Mouse (Mus musculus) thymus, postnatal 14 days (tissue): ENCODE measurements around the gene Slc15a3.

Experiments used
- DNase-seq: peaks from one replicate; pipeline ENCODE4 v3.0.0; 2021

The Slc15a3 gene

DNA sequence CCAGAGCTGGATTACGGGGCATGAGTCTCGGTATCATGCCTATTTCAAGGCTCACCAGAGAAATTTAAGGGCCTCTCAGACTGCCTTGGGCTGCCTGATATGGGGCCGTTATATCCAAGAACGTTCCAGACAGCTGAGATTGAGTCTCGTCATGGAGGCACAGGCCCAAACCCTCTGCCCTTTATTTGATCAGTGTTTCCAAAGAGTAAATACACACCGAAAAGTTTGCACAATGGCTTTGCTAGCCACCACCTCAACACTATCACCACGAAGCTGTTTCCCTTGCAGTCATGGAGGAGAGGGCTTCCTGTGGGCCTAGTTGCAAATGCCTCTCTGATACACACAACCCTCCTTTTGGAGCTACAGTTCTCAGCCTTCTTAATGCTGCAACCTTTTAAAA lies 15.5 kb upstream of the Slc15a3 start:
- DNase-seq, result no peak

DNA sequence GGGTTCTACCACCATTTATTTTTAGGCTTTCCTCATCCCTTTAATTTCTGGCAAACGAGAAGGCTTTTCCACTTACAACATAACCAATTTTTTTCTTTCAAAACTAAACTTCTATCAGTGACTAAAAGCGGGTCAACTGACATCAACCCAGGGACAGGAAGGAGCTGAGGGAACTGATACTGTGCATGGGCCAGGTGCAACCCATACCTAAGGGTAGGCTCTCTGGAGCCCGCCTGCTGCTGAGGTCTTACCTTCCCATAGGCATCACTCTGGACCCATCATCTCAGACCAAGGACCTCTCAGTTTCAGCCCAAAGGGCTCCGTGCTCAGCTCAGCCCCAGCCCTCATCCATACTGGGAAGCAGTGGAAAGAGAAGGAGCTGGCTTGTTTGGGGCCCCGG lies 11.2 kb upstream of the Slc15a3 start:
- DNase-seq, result peak; percentile 69

GRCm38 (mm10) chr19:10829436-10830175 lies 9.9 kb upstream of the Slc15a3 start, which contains the start of gene Cd6:
TSS of gene Cd6 (minus strand) at chr19:10830058.
- peak; percentile 84 for DNase-seq

- DNase-seq, result peak; percentile 93
Observed at GRCm38 (mm10) chr19:10831424-10831823, 8.1 kb upstream of the Slc15a3 start.

- no peak for DNase-seq
Observed at GRCm38 (mm10) chr19:10832030-10832429, 7.5 kb upstream of the Slc15a3 start.

DNA sequence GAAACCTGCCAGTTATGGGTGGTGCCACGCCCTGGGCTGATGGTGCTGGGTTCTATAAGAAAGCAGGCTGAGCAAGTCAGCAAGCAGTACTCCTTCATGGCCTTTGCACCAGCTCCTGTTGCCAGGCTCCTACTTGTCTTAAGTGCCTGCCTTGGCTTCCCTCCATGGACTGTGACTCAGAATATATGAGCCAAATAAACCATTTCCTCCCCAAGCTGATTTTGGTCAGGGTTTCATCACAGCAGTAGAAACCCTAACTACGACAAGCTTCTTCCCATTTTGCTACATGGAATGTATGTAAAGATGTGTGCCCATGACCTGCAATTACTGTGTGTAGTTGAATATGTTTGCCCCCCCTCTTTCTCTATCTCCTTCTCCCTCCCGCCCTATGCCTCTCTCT lies 5.9 kb upstream of the Slc15a3 start:
- DNase-seq, result no peak

DNA sequence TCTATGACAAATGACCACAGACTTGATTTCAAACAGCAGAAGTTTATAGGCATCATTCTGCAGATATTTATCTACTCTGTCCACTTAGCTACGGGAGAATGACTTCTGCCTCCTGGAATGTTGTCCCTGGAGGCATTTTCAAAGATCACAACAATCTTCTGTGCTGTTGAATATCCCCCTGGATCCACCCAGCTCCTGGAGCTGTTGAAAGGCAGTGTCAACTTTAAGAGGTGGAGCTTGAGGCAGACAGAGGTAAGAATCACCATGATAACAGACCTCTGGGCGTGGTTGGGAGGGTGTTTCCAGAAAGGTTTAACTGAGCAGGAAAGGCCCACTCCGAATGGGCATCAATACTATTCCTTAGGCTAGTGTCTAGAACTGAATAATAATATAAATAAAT lies 3.9 kb upstream of the Slc15a3 start:
- DNase-seq, result no peak

DNA sequence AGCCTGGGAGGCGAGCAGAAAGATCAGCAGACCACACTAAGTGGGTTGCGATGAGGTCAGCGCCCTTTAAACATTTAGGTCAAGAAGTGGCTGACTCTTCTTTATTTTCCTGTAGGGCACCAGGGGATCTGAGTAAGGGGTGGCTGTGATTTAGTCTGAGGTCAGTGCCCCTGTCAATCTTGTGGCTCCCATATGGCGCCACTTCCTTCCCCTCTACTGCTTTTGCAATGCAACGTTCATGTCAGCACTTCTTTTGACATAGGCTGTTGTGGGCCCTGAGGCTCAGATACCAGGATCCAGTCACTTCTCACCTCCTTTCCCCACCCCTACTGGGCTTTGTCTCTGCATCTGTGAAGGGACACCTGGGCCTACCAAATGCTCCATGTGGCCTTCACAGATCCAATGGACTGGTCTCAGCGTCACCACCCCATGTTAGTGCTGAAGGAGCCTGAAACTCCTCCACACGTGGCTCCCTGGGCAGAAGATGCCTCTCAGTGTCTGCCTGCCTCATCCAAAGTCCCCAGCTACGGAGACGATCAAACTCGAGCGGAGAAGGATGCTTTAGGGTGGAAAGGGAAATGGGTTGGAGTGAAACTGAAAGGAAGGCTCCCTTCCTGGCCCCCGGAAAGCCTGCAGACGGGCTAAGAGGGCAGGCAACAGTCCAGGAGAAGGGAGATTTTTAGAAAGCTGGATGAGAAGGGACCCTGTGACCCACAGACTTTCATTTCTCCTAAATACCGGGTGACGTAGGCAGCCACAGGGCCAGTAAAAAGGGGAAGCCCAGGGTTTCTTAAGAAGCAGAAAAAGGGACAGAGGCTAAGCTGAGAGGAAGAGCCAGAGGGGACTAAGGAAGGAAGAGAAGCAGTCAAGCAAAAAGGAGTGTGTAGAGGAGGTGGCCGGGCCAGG lies 2.4 kb downstream of the Slc15a3 start:
- DNase-seq, result no peak

DNA sequence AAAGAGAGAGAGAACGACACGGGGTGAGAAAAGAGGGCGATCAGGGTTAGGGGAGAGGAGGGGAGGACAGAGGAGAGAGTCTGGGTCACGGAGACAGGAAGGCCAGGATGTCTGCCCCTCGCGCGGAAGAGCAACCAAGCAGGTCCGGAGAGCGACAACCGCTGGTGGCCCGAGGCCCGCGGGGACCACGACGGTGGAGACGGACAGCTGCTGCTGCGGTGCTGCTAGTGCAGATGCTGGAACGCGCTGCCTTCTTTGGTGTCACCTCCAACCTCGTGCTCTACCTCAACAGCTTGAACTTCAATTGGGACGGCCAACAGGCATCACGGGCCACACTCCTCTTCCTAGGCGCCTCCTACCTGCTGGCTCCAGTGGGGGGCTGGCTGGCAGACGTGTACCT lies 3.4 kb downstream of the Slc15a3 start:
- DNase-seq, result no peak

- no peak for DNase-seq
Observed at GRCm38 (mm10) chr19:10844206-10844605, 4.7 kb downstream of the Slc15a3 start.

DNA sequence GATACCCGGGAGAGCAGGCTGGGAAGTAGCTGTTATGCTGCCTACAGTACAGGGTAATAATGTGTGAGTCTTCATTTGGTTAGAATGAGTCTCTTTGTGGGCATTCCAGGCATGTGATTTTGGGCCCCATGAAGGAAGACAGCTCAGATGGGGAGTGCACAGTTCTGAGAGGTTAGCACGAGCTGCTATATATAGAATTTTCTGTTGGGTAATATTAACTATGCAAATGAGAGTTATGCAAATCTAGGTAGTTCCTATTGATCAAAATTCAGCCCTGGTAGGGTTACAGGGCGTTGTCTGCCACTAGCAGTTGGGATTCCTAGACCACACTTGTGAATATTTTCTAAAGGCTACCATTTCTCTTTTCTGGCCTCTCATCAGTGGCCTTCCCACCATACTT lies 5.9 kb downstream of the Slc15a3 start:
- DNase-seq, result no peak

DNA sequence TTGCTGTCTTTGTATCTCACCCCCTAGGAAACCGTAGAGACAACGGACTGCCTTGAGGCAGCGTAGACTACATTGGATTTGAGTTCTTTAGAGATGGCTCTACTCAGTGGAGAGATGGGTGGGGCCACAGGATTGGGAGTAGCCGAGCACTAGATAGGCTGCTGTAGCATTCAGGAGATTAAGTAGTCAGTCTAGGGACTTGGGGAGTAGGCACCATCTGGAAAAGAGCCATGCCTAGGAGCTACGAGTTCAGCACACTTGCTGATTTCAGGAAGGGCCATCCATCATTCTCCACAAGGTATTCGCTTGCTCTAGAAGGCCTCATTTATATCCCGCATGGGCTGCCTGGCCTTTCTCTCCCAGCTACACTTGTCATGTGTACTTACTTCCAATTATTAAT lies 6.6 kb downstream of the Slc15a3 start:
- no peak for DNase-seq

- no peak for DNase-seq
Observed at GRCm38 (mm10) chr19:10847311-10848087, 8.0 kb downstream of the Slc15a3 start.

DNA sequence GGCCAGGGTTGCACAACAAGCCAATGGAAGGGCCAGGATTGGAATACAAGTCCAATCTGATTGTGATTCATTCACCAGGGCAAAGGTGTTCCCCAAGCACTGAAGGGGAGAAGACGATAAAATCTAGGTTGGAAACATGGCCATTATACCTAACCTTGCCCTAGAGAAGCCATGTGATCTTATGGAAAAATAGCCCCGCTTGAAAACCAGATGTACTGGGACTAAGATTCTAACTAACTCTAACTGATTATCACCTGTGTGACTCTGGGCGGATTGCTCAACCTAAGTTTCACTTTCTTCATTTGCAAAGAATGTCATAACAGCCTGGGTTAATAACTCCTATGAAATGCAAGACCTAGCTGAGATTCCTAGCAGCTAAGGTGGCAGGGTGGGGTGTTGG lies 15.9 kb downstream of the Slc15a3 start:
- DNase-seq, result no peak

DNA sequence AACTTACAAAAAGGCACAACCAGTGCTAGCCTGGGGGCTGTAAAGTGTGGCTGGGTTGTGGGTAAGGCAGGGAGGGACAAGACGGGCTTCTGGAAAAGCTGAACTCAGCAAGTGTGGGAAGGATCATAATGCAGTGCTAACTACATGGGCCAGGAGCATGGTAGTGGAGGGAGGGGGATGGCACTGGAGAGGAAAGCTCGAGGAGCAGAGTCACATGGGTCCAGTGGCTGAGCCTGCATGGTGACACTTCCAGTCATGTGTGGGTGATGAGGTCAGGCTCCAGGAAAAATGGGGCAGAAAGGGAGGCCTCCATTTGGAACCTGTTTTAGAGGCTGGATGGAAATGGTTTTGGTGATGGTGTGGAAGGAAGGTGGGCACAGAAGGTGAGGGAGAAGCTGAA lies 17.0 kb downstream of the Slc15a3 start:
- DNase-seq, result no peak

- DNase-seq, result no peak
Observed at GRCm38 (mm10) chr19:10860072-10860497, 20.6 kb downstream of the Slc15a3 start.

DNA sequence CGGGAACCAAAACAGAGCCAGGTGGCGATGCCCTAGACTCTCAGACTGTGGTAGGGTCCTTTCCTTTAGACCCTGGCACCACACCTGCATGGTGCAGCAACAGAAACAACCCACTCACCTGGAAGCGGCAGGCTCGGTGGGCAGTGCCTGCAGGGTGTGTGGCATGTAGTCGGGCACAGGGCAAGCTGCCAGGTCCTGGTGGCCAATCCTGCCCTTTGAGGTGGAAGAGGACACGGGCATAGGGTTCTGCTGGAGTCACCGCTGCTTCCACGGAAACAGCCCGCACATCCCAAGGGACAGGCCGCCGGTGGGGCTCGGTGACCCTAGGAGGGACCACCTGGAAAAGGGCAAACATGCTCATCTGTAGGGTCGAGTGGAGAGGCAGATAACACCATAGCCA lies 26.8 kb downstream of the Slc15a3 start:
- DNase-seq, result no peak

GRCm38 (mm10) chr19:10867946-10868622 lies 28.6 kb downstream of the Slc15a3 start:
- DNase-seq, result no peak

DNA sequence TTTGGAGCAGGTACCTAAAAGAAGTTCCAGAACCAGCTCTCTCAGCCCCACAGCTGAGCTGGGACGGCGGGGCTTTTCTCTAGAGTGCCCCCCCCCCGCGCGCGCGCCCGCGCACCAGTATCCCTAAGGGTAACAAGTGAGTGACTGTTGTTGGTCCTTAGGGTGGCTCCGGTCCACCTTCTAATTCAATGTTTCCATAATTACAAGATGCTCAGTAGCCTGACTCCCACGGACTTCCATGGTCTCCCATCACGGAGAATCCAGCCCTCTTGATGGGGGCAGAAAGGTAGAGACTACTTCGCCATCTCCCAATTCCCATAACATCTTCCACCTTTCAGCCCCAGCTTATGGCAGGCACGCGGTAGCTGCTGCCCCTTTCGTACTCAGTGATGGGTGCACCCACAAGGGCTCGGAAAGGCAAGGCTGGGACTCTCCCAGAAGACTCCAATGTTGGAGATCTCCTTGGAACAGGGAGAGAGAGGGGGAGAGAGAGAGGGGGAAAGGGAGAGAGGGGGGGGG lies 29.2 kb downstream of the Slc15a3 start:
- DNase-seq, result no peak

- peak; percentile 43 for DNase-seq
Observed at GRCm38 (mm10) chr19:10869241-10869885, 29.8 kb downstream of the Slc15a3 start.

DNA sequence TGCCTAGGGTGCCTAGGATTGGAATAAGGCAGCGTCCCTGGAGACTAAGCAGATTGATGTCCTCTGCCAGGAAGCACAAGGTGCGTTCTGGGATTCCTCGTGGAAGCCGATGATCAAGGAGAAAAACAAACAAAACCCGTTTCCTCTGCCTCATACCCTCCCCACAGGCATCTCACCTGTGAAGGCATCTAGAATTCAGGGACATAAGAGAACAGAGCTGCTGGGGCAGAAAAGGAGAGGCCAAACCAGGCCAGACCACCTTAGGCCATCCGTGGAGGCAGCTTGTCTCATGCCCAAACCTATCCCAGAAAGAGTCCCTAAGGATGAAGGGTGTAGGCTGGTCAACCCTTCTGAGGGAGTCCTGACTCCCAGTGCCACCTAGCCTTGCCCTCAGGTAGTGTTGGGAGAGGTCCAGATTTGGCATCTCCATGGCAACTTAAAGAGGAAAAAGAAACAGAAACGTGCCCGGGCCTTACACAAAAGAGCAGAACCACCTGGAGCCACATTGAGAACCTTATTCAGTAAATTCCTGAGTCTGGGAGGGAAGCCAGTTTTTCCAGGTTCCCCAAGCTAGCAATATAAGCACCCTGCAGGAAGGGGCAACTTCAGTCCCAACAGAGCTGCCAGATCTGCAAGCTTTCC lies 30.5 kb downstream of the Slc15a3 start, which contains the start of gene Tmem132a:
Gene Tmem132a (minus strand): TSS at position 55 of the 642 bp plus-strand sequence.
- DNase-seq, result no peak
